Mouse (Mus musculus): ENCODE measurements around the gene Ergic3.

DNA sequence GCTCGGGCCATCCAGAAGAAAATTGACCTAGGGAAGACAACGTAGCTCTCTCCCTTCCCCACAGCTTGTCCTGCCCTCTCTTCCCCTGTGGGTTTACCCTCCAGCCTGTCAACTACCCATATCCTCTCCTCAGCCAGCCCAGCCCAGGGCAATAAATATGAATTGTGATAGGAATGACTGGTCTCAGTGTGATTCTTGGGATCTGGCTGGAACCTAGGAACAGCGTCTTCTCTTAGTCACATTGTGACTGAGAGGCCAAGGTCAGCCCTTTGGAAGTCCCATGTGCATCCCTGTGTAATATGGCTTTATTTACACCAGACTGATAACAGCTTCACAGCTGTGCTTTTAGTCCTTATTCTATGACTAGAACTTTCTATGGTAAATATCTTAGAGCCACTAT lies 10.3 kb downstream of the Ergic3 start:
- TF ChIP-seq GATA1 (IDR thresholded peaks at IDR 0.05; ENCODE audit: low read length) = no peak
- TF ChIP-seq TAL1 (IDR thresholded peaks at IDR 0.05; ENCODE audit: low read length) = no peak
